Mouse (Mus musculus) left cerebral cortex, adult 9 months (tissue): Measurements from ENCODE around the gene Dzip1.

Experiments used
- DNase-seq, 2 experiments: peaks; one replicate each; pipeline ENCODE4 v3.0.0; 2022; ENCODE audit warnings: low spot score in 2 of 2

Dzip1 gene

GRCm38 (mm10) chr14:118874126-118874525 is 51.1 kb downstream of the Dzip1 start:
- DNase-seq: no peak

DNA sequence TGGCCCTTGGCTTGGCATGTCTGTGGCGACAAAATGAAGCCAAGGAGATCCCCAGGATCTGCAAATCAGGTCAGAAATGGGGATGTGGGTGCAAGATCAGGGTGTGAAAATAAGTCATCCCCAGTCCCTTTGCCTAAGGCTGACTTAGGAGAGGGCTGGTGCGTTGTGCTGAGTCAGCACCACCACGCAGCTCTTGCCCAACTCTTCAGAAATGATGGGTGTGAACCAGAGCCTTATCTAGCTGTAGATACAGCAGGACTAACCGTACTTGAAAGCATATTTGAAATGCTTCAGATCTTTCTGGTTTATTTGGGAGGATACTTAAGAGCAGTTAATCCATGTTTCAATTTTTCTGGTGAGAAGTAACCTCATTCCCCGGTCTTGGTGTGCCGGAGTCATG is 55.5 kb downstream of the Dzip1 start:
- no peak for DNase-seq

DNA sequence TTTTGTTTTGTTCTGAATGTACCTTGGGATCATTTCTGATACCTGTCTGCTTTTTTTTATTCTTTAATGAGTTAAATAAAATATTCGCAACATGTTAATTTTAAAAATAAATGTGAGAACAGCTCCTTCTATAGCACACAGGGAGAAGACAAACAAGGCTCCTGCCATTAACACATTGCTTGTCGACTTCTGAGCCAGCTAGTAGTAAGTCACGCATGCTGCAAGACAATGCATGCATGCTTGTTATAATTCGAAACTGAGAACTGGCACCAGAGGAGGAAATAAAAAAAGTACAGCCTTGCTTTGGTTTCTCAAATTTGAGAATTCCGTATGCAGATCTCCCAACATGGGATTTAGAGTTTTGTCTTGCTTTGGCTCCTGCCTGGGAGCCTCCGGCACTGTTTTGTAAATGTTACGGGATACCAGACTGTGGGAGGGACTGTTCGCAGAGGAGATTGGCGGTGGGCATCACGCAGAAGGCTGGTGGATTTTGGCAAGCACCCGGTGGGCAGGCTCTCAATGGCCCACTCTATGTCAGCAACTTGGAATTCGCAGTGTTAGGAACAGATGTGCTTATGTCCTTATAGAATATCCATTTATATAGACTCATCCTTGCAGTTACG is 57.0 kb downstream of the Dzip1 start:
- no peak for DNase-seq

DNA sequence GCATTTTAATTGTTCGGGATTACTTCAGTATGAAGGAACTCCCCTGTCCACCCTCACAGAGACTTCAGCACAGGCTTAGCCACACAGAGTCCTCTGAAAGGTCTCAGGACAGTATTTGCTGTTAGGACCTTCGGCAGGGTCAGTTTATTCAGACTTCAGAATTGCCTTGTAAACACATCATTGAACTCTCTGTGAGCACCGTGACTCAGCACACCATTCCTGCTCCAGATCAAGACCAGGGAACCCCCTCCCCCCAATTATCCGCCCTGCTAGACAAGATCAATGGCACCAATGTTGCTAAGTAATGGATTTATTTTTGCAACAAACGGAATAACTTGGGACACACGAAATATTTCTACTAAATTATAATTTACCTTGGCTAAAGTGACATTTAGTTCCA is 57.9 kb downstream of the Dzip1 start:
- no peak for DNase-seq

GRCm38 (mm10) chr14:118866014-118866811 is 59.0 kb downstream of the Dzip1 start:
- no peak for DNase-seq

- DNase-seq: no peak
These were observed 60.4 kb downstream of the Dzip1 start for GRCm38 (mm10) chr14:118864905-118865304.

DNA sequence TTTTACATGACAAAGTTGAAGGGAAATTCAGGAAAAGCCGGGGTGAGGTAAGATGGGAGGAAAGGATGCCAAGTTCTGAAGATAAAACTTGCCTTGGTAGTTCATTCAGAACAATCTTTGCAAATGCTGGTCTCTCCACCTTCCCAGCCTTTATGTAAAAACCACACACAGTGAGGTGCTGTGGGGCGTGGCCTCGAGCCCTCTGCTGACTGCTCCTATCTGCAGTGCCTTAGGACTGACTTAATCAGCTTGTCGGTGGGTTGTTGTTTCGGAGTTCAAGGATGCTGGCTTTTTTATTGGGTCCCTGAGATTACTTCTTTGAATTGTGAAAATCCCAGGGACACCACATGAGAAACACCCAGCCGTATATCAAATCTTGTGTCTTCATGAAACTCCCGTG is 63.0 kb downstream of the Dzip1 start:
- no peak for DNase-seq

DNA sequence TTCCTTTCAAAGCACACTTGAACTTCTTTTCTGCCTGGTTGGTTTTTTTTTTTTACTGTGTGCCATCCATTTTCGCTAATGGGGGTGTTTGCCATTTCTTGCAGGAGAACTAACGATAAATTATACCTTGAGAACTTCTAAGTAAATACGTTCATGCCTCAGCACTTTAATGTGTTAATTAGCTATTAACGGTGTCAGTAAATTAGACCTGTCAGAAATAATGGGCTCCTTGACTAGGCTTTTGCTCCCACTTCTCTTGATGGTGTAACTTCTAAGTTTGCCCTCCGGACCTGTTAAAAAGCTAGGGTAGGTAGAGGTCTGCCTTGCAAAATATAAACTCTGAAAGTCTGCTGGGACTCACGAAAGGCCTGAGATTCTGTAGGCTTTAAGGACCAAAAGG is 66.9 kb downstream of the Dzip1 start:
- no peak for DNase-seq

DNA sequence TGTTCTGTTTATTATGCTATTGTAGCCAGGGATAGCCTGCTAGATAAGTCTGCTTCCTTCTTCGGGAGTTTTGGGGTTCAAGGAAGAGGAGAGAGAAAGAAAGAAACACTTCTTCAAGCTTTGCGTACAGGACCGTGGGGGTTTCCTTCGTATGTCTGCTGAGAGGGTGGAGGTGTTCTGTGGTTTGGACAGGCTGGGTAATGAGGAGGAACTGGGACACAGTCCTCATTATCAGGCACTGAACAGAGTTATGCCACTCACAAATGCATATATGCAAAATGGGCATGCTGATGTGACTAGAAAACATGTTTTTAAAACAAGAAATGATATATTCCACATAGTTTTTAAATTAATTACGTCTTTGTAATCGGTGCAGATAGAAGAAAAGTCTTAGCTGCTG is 68.7 kb downstream of the Dzip1 start:
- DNase-seq: no peak

- DNase-seq: no peak
These were observed 70.0 kb downstream of the Dzip1 start for GRCm38 (mm10) chr14:118855141-118855800.

DNA sequence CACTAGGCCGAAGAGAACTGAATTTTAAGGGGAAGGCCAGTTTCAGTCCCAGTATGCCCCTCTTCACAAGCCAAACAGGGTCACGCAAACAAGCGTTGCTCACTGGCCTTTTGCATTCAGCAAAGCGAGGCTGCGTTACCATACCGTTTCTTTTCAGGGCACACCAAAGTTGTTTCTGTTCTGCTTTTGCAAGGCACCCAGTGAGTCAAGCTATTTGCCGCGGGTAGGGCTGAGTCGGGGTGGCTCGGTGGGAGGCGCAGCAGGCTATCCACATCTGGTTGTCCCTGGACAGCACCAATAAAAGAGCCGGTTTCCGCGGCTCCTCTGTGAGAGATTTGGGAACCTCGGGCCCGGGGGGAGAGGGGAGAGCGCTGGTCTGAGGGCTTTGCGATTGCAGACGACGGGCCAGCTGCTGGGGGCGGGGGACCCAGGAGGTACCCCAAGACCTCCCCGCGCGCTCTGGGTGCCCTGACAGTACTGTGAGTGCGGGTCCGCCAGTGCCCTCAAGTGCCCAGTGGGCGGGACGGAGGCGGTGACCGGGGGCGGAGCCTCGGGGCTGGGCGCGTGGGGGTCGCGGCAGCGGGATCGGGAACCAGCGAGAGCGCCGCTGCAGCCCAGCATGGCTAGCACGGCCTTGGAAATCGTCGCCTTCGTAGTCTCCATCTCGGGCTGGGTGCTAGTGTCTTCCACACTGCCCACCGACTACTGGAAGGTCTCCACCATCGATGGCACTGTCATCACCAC is 70.7 kb downstream of the Dzip1 start:
- DNase-seq: no peak

DNA sequence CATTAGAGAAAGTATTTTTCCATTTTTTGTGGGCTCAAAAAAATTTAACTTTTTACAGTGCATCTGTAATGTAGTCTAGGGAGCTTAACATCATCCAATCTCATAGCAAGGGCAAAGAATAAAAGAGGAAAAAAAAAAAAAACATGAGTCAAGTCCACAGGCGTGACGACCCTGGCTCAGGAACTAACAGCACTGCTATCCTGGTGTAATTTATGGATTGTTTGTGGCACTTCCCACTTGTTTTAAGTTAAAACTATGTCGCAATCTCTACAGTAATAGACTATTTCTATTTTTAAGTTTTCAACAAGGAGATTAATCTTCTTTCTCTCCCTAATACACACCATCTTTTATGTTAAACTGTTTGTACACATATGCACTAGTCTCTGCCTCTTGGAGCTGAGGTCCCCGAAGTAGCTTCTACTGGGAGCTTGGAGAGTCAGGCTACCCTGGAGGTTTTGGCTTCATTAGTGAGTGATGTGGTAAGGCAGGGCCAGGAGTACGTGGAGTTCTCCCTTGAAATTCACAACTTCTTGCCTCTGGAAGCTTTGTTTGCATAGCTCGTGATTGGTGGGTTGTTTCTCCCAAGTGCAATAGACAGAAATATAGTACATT is 73.7 kb downstream of the Dzip1 start:
- no peak for DNase-seq

DNA sequence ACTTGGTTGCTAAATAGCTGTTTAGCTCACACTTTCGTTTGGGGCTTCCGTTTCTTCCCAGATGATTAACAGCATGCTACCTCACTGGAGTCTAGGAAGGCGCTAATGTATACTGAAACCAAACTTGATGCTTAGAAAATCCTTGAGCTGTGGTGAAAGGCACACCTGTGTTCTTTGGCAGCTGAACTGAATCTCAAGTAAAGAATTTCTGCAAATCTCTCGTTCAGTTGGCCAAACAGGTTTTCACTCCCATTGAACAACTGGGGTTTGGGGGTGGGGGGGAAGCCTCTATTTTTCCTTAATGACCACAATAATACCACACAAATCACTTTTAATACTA is 74.6 kb downstream of the Dzip1 start:
- DNase-seq: no peak

DNA sequence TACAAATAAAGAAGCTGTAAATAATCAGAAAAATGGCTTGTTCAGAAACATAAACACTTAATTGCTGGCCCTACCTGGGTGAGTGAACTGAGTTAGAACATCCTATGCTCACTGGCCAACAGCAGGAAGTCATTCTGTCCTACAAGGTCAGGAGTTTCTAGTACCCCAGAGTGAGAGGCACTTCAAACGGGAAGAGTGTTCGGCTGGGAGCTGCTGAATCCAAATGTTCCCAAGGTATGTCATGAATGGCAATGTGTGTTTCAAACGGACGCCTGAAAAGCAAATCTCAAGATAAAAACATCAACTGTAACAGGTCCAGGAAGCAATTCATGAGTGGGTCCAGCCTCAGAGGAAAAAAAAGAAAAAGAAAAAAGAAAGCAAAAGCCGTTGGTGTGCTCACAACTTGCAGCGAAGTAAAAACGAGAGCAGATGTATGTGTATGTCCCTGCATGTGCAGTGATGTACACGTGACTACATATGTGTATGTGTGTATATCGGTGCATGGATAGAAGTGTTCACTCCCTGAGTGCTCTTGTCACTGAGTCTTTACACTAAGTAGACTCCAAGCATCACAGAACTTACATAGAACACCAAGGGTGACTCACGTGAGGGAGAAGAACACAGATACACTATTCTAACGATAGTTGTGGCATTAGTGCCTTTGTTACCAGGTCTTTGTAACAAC is 75.1 kb downstream of the Dzip1 start:
- no peak for DNase-seq

DNA sequence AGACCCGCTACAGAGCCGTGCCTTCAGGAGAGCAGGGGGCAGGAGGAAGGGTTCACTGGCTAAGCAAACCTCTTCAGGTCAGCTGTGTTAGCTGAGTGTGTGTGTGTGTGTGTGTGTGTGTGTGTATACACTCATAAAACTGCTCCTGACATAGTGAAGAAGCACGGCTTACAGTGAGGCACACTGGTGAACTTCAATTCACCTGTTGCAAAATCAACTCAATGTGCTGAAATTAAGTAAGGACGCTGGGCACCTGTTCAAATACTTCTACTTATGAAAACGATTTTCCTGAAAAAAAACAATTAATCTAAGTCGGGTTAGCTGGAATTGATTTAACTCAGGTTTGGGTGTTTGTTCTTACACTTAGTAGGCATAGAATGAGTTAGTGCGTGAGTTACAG is 77.1 kb downstream of the Dzip1 start:
- DNase-seq: no peak

- DNase-seq: no peak
These were observed 78.4 kb downstream of the Dzip1 start for GRCm38 (mm10) chr14:118846834-118847233.

DNA sequence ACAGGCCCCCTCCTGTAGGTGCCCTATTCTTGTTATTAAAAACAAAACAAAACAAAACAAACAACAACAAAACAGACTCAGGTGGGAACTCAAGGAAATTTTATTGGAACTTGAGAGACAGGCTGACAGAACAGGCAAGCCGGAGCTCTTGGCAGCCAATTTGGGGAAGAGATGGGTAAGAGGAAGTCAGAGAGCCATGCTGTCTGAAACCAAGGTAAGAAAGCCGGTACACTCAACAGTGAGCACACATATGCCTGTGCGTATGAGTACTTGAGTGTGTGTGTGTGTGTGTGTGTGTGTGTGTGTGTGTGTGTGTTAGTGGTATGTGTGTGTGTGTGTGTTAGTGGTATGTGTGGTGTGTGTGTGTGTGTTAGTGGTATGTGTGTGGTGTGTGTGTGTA is 82.9 kb downstream of the Dzip1 start:
- DNase-seq: no peak

DNA sequence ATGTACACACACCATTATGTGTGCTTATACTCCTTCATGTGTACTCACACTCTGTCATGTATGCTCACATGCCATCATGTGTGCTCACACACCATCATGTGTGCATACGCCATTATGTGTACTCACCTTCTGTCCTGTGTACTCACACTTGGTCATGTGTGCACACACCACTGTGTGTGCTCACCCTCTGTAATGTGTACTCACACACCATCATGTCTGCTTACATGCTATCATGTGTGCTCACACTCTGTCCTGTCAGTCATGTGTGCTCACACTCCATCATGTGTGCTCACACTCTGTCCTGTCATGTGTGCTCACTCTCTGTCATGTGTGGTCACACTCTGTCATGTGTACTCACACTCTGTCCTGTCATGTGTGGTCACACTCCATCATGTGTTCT is 85.2 kb downstream of the Dzip1 start:
- DNase-seq: no peak

DNA sequence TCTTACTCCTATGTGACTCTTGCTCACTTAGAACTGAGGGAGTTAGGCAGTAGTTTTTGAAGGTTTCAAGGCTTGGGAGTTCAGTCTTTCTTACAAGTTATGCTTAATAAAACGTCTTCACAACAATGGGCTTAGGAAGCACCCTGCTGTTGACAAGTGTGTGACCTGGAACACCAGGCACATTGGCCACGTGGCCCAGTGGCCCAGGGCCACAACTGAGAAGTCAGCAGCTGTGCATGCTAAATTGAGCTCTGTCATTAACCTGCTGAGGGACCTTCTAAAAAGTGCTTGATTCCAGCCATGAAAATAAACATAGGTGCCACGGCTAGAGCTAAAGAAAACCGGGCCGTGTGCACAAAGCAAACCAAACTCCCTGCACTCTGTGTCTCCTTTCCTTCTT is 85.8 kb downstream of the Dzip1 start:
- no peak for DNase-seq

GRCm38 (mm10) chr14:118838556-118839120 is 86.6 kb downstream of the Dzip1 start:
- DNase-seq: no peak

- DNase-seq: no peak
These were observed 88.5 kb downstream of the Dzip1 start for GRCm38 (mm10) chr14:118836754-118837153.
